Mouse (Mus musculus): ENCODE measurements around the gene 1110008L16Rik. TPM values are rescaled to one million over a fixed set of nuclear protein-coding genes. Genes with fewer than 3 reads are reported as not detected.

The 1110008L16Rik gene
- polyA plus RNA-seq, 1 experiment from 2014 or later = 10.8 TPM

DNA sequence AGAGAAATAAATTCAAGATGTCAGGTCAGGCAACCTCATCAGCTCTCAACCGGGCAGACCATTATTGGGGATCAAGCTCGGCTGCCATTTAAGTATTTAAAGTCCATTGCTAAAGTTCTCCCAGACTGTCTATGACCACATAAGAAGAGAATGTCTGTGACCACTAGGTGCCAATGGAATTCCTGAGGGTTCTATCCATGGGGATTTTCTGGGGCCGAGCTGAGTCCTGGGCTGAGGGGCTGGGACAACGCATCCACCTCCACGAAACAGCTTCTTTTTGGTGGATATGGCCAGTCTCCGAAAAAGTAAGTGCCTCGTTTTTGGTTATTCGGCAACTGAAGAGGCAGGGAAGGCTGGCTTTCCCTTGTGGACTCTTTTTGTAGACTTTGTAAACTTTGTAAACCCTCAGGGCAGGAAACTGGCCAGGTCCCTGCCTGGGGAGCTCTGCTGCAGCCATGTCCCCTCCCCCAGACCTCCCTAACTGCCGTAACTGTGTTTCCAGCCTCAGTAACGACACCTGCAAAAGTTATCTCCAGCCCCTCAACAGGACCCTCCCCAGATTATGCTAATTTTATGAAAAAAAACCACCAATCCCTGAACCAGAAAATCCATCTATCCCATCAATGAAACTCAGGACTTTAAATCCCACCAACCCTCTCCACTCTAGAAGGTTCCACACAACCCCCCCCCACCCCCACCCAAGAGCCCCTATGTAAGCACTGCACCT, 84.8 kb downstream of the 1110008L16Rik start, which contains the start of gene Psma6:
Psma6 (plus strand) TSS at position 200 of the 727 bp plus-strand sequence.
- H3K4me1 ChIP-seq (ENCODE audit: control insufficient read depth, insufficient read depth, low read length) = no peaks in the 10 kb centered on the region; the same call in 1 of the 2 replicates
- no peaks in the 10 kb centered on the region for H3K9me3 ChIP-seq (replicated peaks; ENCODE audit: control insufficient read depth, low read length)
- no peak for ATAC-seq (replicated peaks; ENCODE audit: insufficient number of reproducible peaks, low FRiP score, low TSS enrichment)
- no peak within 1 kb of the TSS for H3K4me2 ChIP-seq
- H3K27ac ChIP-seq (ENCODE audit: low read depth, low read length) = no peak within 1 kb of the TSS
- H3K4me3 ChIP-seq (ENCODE audit: low read depth, low read length) = no peak within 1 kb of the TSS
- H3K27me3 ChIP-seq (ENCODE audit: control insufficient read depth, insufficient read depth, low read length) = no peaks in the 10 kb centered on the region
- no peak within 1 kb of the TSS for H3K9ac ChIP-seq (ENCODE audit: low read depth, low read length)
- whole genome bisulfite sequencing (ENCODE audit: insufficient replicate concordance) = 69% methylated on average over 10 of the region's 10 CpGs
- no peaks in the 10 kb centered on the region for H3K36me3 ChIP-seq (ENCODE audit: control insufficient read depth, insufficient read depth, low read length)

DNA sequence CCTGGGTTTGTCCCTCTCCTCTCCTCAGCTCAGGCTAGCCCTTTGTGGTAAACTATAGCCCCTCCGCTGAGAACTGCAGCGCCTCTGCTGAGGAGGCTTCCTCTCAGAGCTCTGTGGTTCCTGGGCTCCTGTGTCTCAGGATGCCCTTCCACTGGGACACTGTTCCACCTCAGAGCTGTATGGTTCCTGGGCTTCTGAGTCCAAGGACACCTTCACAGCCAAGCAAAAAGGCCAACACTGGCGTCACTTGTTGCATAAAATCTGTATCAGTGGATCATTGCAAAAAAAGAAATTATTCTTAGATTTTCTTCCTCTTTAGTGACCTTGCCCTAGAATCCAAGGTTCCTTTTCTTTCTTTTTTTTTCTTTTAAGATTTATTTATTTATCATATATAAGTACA, 85.4 kb downstream of the 1110008L16Rik start:
- no peaks in the 10 kb centered on the region for H3K36me3 ChIP-seq (ENCODE audit: control insufficient read depth, insufficient read depth, low read length)

DNA sequence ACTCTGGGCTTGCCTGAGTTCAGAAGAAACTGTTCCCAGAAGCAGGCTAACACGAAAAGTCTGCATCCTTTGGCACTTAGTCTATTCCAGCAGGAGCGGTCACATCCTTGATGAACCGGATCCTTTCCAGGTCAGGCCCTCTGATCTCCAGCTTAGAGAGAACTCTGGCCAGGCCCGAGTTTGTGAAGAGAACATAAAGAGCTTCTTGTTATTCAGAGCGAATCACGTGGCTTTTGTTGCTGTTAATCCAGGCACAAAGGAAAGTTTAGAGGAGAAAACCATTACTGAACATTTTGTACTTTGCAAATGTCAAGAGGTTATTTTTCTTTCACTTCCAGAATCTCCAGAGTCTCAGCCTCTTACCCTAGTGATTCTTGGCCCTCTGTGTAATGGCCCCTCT, 86.6 kb downstream of the 1110008L16Rik start:
- Histone ChIP-seq H3K27ac (ENCODE audit: low read depth, low read length) (no peak overlapping the region), H3K4me1 (ENCODE audit: control insufficient read depth, insufficient read depth, low read length) (no peaks in the 10 kb centered on the region; the same call in 1 of the 2 replicates), H3K4me2 (no peak overlapping the region), H3K9me3 (replicated peaks; ENCODE audit: control insufficient read depth, low read length) (no peaks in the 10 kb centered on the region), H3K4me3 (ENCODE audit: low read depth, low read length) (no peak overlapping the region), H3K9ac (ENCODE audit: low read depth, low read length) (no peak overlapping the region), H3K27me3 (ENCODE audit: control insufficient read depth, insufficient read depth, low read length) (no peaks in the 10 kb centered on the region), H3K36me3 (ENCODE audit: control insufficient read depth, insufficient read depth, low read length) (no peaks in the 10 kb centered on the region)
- ATAC-seq (replicated peaks; ENCODE audit: insufficient number of reproducible peaks, low FRiP score, low TSS enrichment) = no peak
- 72% methylated on average over 6 of the region's 6 CpGs for WGBS (ENCODE audit: insufficient replicate concordance)

More for the DNA sequence above, 85.4 kb downstream of the 1110008L16Rik start:
- Histone ChIP-seq H3K27me3 (ENCODE audit: control insufficient read depth, insufficient read depth, low read length) (no peaks in the 10 kb centered on the region), H3K4me3 (ENCODE audit: low read depth, low read length) (no peak overlapping the region), H3K9ac (ENCODE audit: low read depth, low read length) (no peak overlapping the region), H3K9me3 (replicated peaks; ENCODE audit: control insufficient read depth, low read length) (no peaks in the 10 kb centered on the region), H3K4me1 (ENCODE audit: control insufficient read depth, insufficient read depth, low read length) (no peaks in the 10 kb centered on the region; the same call in 1 of the 2 replicates), H3K4me2 (no peak overlapping the region), H3K27ac (ENCODE audit: low read depth, low read length) (no peak overlapping the region)
- WGBS (ENCODE audit: insufficient replicate concordance) = 88% methylated on average over 3 of the region's 3 CpGs
- ATAC-seq (replicated peaks; ENCODE audit: insufficient number of reproducible peaks, low FRiP score, low TSS enrichment) = no peak

DNA sequence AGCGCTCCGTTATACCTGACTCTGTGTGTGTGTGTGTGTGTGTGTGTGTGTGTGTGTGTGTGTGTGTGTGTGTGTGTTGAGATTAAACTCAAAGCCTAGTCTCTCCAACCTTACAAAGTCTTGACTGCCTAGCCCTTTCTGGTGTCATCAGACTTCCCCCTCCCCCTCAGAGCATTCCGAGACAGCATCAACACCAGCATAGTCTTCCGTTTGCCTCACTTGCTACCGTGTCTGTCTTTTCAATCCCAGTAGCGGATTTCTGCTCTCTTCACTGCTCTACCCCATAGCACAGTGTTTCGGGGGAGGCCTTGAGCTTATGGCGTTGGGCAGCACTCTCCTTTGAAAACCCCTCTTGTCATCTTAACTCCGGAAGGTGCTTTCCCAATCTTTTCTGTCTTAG, 87.1 kb downstream of the 1110008L16Rik start:
- Histone ChIP-seq H3K27me3 (ENCODE audit: control insufficient read depth, insufficient read depth, low read length) (no peaks in the 10 kb centered on the region), H3K36me3 (ENCODE audit: control insufficient read depth, insufficient read depth, low read length) (no peaks in the 10 kb centered on the region), H3K9ac (ENCODE audit: low read depth, low read length) (no peak overlapping the region), H3K4me2 (no peak overlapping the region), H3K4me3 (ENCODE audit: low read depth, low read length) (no peak overlapping the region), H3K27ac (ENCODE audit: low read depth, low read length) (no peak overlapping the region), H3K9me3 (replicated peaks; ENCODE audit: control insufficient read depth, low read length) (no peaks in the 10 kb centered on the region), H3K4me1 (ENCODE audit: control insufficient read depth, insufficient read depth, low read length) (no peaks in the 10 kb centered on the region; the same call in 1 of the 2 replicates)
- no peak for ATAC-seq (replicated peaks; ENCODE audit: insufficient number of reproducible peaks, low FRiP score, low TSS enrichment)
- 65% methylated on average over 9 of the region's 9 CpGs for WGBS (ENCODE audit: insufficient replicate concordance)

DNA sequence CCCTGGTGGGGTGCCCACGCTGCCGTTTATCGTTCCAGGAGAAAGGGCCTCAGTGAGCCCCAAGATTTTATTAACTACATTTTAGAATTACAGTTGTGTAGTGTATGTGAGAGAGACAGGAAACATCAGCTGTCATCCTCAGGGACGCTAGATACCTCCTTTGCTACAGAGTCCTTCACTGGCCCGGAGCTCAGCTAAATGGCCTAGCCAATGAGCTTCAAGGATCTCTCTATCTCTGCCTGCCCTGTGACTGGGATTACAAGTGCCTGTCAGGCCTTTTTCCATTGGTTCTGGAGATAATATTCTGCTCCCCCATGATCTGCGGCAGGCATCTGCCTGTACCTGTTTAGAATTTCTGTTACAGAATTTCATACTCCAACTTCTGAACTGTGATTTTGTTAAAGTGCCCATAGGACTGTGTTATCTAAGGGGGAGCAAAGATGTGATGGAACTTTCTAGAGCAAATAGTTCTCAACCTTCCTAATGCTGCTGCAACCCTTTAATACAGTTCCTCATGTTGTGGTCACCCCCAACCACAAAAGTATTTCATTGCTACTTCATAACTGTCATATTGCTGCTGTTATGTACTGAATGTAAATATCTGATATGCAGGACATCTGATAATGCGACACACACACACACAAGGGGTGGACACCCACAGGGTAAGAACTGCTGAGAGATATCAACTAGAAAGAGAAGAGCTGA, 87.9 kb downstream of the 1110008L16Rik start:
- H3K9ac ChIP-seq (ENCODE audit: low read depth, low read length) = no peak overlapping the region
- no peak for ATAC-seq (replicated peaks; ENCODE audit: insufficient number of reproducible peaks, low FRiP score, low TSS enrichment)
- no peak overlapping the region for H3K27ac ChIP-seq (ENCODE audit: low read depth, low read length)
- no peak overlapping the region for H3K4me3 ChIP-seq (ENCODE audit: low read depth, low read length)
- H3K4me1 ChIP-seq (ENCODE audit: control insufficient read depth, insufficient read depth, low read length) = no peaks in the 10 kb centered on the region; the same call in 1 of the 2 replicates
- WGBS (ENCODE audit: insufficient replicate concordance) = 56% methylated on average over 7 of the region's 7 CpGs
- H3K36me3 ChIP-seq (ENCODE audit: control insufficient read depth, insufficient read depth, low read length) = no peaks in the 10 kb centered on the region
- H3K9me3 ChIP-seq (replicated peaks; ENCODE audit: control insufficient read depth, low read length) = no peaks in the 10 kb centered on the region
- H3K4me2 ChIP-seq = no peak overlapping the region
- no peaks in the 10 kb centered on the region for H3K27me3 ChIP-seq (ENCODE audit: control insufficient read depth, insufficient read depth, low read length)

DNA sequence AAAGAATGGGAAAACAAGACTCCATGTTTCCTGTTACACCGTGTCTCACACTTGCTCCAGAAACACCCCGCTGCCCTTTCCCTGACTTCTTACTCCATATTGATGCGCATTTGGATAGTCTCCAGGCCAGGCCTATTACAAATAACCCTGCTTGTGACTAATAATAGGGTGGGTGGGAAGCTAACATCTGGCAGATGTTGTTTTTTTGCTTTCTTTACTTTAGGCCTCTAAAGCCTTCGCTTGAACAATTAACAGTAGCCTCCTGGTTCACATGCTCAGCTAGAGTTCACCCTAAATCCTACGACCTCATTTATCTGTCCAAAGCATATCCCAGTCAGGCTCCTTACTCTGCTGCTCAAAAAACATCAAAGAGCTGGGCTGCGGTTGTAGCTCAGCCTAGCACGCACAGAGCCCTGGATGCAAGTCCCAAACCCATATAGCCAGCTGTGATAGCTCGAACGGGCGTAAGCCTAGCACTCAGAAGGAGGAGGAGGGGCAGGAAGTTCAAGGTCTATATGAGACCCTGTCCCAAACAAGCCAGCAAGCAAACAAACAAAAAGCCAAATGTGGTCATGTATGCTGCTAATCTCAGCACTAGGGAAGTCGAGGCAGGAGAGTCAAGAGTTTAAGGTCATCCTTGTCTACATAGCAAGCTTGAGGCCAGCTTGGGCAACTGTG, 88.5 kb downstream of the 1110008L16Rik start:
- Histone ChIP-seq H3K27me3 (ENCODE audit: control insufficient read depth, insufficient read depth, low read length) (no peaks in the 10 kb centered on the region), H3K9ac (ENCODE audit: low read depth, low read length) (no peak overlapping the region), H3K9me3 (replicated peaks; ENCODE audit: control insufficient read depth, low read length) (no peaks in the 10 kb centered on the region), H3K4me1 (ENCODE audit: control insufficient read depth, insufficient read depth, low read length) (no peaks in the 10 kb centered on the region; the same call in 1 of the 2 replicates), H3K27ac (ENCODE audit: low read depth, low read length) (no peak overlapping the region), H3K4me3 (ENCODE audit: low read depth, low read length) (no peak overlapping the region), H3K36me3 (ENCODE audit: control insufficient read depth, insufficient read depth, low read length) (no peaks in the 10 kb centered on the region), H3K4me2 (no peak overlapping the region)
- WGBS (ENCODE audit: insufficient replicate concordance) = 69% methylated on average over 11 of the region's 11 CpGs
- ATAC-seq (replicated peaks; ENCODE audit: insufficient number of reproducible peaks, low FRiP score, low TSS enrichment) = no peak

DNA sequence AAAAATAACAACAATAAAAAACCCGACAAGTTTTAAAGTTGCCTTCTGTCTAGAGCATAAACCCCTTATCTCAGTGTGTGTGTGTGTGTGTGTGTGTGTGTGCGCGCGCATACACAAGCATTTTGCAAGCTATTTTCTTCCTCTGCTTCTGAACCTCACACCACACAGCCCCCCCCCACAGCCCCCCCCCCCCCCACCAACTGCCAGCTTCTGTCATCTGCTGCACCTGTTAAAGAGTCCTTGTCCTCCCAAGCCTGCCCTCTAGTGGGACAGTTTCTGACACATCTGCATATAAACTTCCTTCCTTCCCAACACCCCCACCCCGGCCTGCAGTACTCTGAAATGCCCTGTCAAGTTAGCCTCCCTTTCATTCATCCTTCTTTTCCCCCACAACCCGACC, 89.1 kb downstream of the 1110008L16Rik start:
- Histone ChIP-seq H3K9me3 (replicated peaks; ENCODE audit: control insufficient read depth, low read length) (no peaks in the 10 kb centered on the region), H3K4me3 (ENCODE audit: low read depth, low read length) (no peak overlapping the region), H3K27me3 (ENCODE audit: control insufficient read depth, insufficient read depth, low read length) (no peaks in the 10 kb centered on the region), H3K9ac (ENCODE audit: low read depth, low read length) (no peak overlapping the region), H3K36me3 (ENCODE audit: control insufficient read depth, insufficient read depth, low read length) (no peaks in the 10 kb centered on the region), H3K4me1 (ENCODE audit: control insufficient read depth, insufficient read depth, low read length) (no peaks in the 10 kb centered on the region; the same call in 1 of the 2 replicates), H3K4me2 (no peak overlapping the region), H3K27ac (ENCODE audit: low read depth, low read length) (no peak overlapping the region)
- 64% methylated on average over 6 of the region's 6 CpGs for WGBS (ENCODE audit: insufficient replicate concordance)
- no peak for ATAC-seq (replicated peaks; ENCODE audit: insufficient number of reproducible peaks, low FRiP score, low TSS enrichment)

DNA sequence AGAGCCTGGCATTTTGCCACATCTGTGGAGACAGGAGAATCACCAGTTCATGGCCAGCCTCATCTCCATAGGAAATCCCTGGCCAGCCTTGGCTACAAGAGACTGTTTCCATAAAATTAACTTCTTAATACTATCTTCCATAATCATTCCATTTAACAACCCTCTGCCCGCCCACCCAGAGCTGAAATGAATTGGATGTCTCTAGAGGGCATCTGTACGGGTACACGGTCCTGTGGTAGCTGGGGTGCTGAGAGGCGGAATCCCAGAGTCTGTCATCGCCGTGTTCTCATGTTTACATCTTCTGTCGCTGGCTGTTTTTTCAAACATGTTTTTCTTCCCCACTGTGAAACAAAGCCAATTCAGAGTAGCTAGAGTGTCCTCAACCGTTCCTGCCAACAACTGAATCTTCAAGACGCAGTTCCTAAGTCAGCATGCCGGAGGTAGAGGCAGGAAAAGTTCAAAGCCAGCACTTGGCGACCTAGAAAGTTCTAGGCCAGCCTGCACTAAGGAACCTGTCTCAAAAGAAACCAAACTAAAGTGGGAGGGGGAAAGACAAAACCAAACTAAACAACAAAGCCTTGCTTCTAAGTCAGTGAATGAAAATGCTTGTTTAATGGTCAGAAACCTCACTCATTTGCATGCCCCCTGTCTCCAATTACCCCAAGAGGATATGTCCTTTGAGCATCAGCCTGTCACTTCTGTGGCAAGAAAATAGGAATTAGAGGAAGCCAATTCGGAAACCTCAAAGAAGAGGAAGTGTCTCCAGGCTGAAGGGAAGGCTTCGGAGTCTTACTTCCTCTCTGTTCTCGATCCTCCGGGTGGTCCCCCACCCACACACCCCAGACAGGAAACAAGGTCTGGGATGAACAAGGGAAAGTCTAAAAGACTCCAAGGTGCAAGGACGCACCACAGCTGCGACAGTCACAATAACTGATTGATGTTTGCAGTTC, 90.0 kb downstream of the 1110008L16Rik start:
- Histone ChIP-seq H3K4me3 (ENCODE audit: low read depth, low read length) (no peak overlapping the region), H3K9ac (ENCODE audit: low read depth, low read length) (no peak overlapping the region), H3K4me1 (ENCODE audit: control insufficient read depth, insufficient read depth, low read length) (no peaks in the 10 kb centered on the region; the same call in 1 of the 2 replicates), H3K9me3 (replicated peaks; ENCODE audit: control insufficient read depth, low read length) (no peaks in the 10 kb centered on the region), H3K36me3 (ENCODE audit: control insufficient read depth, insufficient read depth, low read length) (no peaks in the 10 kb centered on the region), H3K4me2 (no peak overlapping the region), H3K27me3 (ENCODE audit: control insufficient read depth, insufficient read depth, low read length) (no peaks in the 10 kb centered on the region), H3K27ac (ENCODE audit: low read depth, low read length) (no peak overlapping the region)
- 60% methylated on average over 17 of the region's 17 CpGs for WGBS (ENCODE audit: insufficient replicate concordance)
- no peak for ATAC-seq (replicated peaks; ENCODE audit: insufficient number of reproducible peaks, low FRiP score, low TSS enrichment)

All from heart, embryonic 11.5 days (tissue).